Mouse (Mus musculus): ENCODE measurements around the gene Disc1. TPM values are rescaled to one million over a fixed set of nuclear protein-coding genes. Genes with fewer than 3 reads are reported as not detected.

Disc1 gene
- polyA plus RNA-seq, 1 experiment from 2014 or later = 0.30 TPM

DNA sequence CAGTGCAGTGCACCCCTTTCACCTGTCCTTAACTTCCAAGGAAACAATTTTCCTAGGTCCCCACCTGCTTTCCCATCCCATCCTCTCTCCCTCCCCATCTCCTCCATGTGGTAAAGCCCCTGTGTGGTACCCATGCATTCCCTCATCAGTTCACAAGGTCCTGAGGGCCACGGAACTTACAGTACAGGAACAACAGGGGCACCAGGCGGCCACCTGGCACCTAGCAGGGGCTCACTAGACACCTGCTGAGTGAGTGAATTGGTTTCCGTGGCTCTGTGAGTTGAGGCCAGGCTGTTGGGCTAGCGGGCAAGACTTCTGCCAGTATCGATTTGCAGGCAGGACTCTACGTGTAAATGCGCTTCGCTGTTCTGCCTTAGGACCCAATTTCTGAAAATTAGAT is 152.4 kb downstream of the Disc1 start:
- H3K27ac ChIP-seq (ENCODE audit: low read length) = no peak overlapping the region
- H3K4me3 ChIP-seq (ENCODE audit: low read depth, low read length) = no peak overlapping the region
- H3K4me2 ChIP-seq (ENCODE audit: low read depth, low read length) = no peak overlapping the region
- H3K27me3 ChIP-seq (ENCODE audit: control insufficient read depth, insufficient read depth, low read depth, low read length) = no peaks in the 10 kb centered on the region
- H3K4me1 ChIP-seq (ENCODE audit: control insufficient read depth, low read depth, low read length) = no peaks in the 10 kb centered on the region
- H3K9ac ChIP-seq (ENCODE audit: low read depth, low read length) = no peak overlapping the region
- no peaks in the 10 kb centered on the region for H3K36me3 ChIP-seq (ENCODE audit: control insufficient read depth, insufficient read depth)
- no peak for ATAC-seq (ENCODE audit: low read depth)
- no peaks in the 10 kb centered on the region for H3K9me3 ChIP-seq (replicated peaks; ENCODE audit: control insufficient read depth, low read length)
- WGBS (ENCODE audit: insufficient replicate concordance) = 69% methylated on average over 8 of the region's 8 CpGs

GRCm38 (mm10) chr8:125206962-125207361 is 153.0 kb downstream of the Disc1 start:
- Histone ChIP-seq H3K4me2 (ENCODE audit: low read depth, low read length) (no peak overlapping the region), H3K36me3 (ENCODE audit: control insufficient read depth, insufficient read depth) (no peaks in the 10 kb centered on the region), H3K9ac (ENCODE audit: low read depth, low read length) (no peak overlapping the region), H3K4me1 (ENCODE audit: control insufficient read depth, low read depth, low read length) (no peaks in the 10 kb centered on the region), H3K4me3 (ENCODE audit: low read depth, low read length) (no peak overlapping the region), H3K27me3 (ENCODE audit: control insufficient read depth, insufficient read depth, low read depth, low read length) (no peaks in the 10 kb centered on the region), H3K9me3 (replicated peaks; ENCODE audit: control insufficient read depth, low read length) (no peaks in the 10 kb centered on the region), H3K27ac (ENCODE audit: low read length) (no peak overlapping the region)
- 78% methylated on average over 3 of the region's 3 CpGs for WGBS (ENCODE audit: insufficient replicate concordance)
- no peak for ATAC-seq (ENCODE audit: low read depth)

DNA sequence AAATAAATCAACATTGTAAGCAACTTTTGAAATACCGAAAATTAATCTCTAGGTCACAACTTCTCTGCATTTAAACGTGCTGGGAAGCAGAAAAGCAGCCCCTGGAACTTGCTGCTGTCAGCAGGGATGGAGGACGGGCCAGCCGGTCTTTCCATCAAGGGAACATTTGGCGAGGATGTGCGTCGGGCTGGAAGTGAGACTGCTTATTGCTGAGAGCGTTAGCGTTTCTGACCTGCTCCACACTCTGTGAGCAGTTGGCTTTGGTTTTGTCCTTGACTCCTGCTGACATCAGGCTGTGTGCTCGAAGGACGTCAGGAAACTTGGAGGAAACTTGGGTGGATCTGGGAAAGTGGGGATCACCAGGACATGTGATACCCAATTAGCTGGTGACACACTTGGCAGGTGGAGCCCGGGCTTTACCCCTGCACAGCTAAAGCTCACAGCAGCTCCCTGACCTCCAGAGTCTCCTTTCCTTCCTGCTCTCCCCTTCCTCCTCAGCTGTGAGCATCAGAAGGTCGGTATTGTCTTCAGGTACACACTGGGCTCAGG is 158.7 kb downstream of the Disc1 start:
- H3K4me1 ChIP-seq (ENCODE audit: control insufficient read depth, low read depth, low read length) = no peaks in the 10 kb centered on the region
- no peak overlapping the region for H3K27ac ChIP-seq (ENCODE audit: low read length)
- no peaks in the 10 kb centered on the region for H3K27me3 ChIP-seq (ENCODE audit: control insufficient read depth, insufficient read depth, low read depth, low read length)
- H3K4me3 ChIP-seq (ENCODE audit: low read depth, low read length) = no peak overlapping the region
- H3K36me3 ChIP-seq (ENCODE audit: control insufficient read depth, insufficient read depth) = no peaks in the 10 kb centered on the region
- WGBS (ENCODE audit: insufficient replicate concordance) = 64% methylated on average over 13 of the region's 13 CpGs
- no peak for ATAC-seq (ENCODE audit: low read depth)
- H3K9ac ChIP-seq (ENCODE audit: low read depth, low read length) = no peak overlapping the region
- H3K4me2 ChIP-seq (ENCODE audit: low read depth, low read length) = no peak overlapping the region
- no peaks in the 10 kb centered on the region for H3K9me3 ChIP-seq (replicated peaks; ENCODE audit: control insufficient read depth, low read length)

DNA sequence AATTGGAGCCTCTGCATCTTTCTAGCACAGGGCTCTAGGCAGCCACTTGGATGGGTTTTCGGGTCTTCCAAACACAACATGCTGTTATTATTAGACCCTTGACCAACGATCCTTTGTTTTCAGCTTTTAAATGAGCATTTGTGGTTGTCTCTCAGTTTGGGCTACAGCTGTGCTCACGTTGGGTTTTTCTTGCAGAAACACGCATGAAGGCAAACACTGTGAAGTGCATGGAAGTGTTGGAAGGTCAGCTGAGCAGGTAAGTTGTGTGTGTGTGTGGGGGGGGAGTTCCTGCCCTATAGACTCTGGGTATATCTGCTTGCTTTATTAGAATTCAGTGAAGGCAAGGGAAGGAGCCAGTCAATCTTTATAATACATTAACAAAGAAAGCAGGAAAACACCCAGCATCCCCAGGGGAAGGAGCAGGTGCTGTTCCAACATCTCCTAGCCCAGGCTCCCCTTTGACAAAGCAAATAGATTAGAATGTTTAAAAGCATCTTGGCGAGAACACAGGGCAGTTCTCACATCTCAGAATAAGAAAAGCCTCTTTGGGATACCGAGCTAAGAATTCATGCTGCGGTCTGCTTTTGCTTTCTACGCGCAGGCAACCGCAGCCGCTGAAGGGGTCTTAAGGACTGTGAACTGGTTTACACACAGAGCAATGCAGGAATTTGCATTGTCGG is 164.0 kb downstream of the Disc1 start:
- no peak overlapping the region for H3K9ac ChIP-seq (ENCODE audit: low read depth, low read length)
- no peak overlapping the region for H3K4me2 ChIP-seq (ENCODE audit: low read depth, low read length)
- WGBS (ENCODE audit: insufficient replicate concordance) = 56% methylated on average over 12 of the region's 12 CpGs
- no peak overlapping the region for H3K4me3 ChIP-seq (ENCODE audit: low read depth, low read length)
- H3K9me3 ChIP-seq (replicated peaks; ENCODE audit: control insufficient read depth, low read length) = no peaks in the 10 kb centered on the region
- no peaks in the 10 kb centered on the region for H3K27me3 ChIP-seq (ENCODE audit: control insufficient read depth, insufficient read depth, low read depth, low read length)
- no peaks in the 10 kb centered on the region for H3K4me1 ChIP-seq (ENCODE audit: control insufficient read depth, low read depth, low read length)
- H3K36me3 ChIP-seq (ENCODE audit: control insufficient read depth, insufficient read depth) = no peaks in the 10 kb centered on the region
- no peak overlapping the region for H3K27ac ChIP-seq (ENCODE audit: low read length)
- no peak for ATAC-seq (ENCODE audit: low read depth)

DNA sequence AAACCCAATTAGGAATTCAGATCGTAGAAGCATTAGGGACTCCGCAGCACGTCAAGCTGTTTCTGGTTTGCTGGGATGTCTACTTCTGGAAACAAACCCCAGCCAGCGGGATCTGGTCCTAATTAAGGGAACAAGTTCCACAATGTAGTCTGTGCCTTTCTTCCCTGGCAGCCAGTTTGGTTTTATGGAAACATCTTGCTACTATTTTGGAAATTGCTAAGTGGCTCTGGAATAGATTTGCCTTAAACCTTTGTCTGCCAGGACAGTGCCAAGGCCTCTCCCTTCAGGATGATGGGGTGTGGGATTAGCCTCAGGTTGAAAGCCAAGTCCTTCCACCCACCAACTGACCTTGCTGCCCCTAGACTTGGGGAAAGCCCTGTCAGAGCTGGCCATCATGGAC is 164.7 kb downstream of the Disc1 start:
- no peaks in the 10 kb centered on the region for H3K27me3 ChIP-seq (ENCODE audit: control insufficient read depth, insufficient read depth, low read depth, low read length)
- WGBS (ENCODE audit: insufficient replicate concordance) = 55% methylated on average over 4 of the region's 4 CpGs
- no peak overlapping the region for H3K4me2 ChIP-seq (ENCODE audit: low read depth, low read length)
- H3K4me1 ChIP-seq (ENCODE audit: control insufficient read depth, low read depth, low read length) = no peaks in the 10 kb centered on the region
- no peak overlapping the region for H3K27ac ChIP-seq (ENCODE audit: low read length)
- H3K4me3 ChIP-seq (ENCODE audit: low read depth, low read length) = no peak overlapping the region
- no peak for ATAC-seq (ENCODE audit: low read depth)
- no peaks in the 10 kb centered on the region for H3K36me3 ChIP-seq (ENCODE audit: control insufficient read depth, insufficient read depth)
- no peaks in the 10 kb centered on the region for H3K9me3 ChIP-seq (replicated peaks; ENCODE audit: control insufficient read depth, low read length)
- H3K9ac ChIP-seq (ENCODE audit: low read depth, low read length) = no peak overlapping the region

DNA sequence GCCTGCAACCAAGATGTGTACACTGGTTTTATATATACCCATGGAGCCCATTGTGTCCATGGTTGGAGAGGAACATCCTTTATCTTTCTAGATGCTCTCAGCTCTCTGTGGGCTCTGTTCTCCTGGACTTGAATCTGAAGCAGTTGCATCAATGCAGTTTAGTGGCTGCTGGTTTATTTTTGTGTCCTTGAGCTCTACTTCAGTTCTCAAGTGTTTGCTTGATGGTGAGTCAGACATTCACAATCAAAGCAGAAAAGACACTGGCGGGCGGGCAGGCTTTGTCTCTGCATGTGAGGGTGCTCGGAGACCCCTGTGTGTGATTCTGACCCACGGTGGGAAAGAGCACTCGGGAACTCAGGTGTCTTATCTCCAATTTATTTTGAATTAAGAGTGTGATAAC is 166.6 kb downstream of the Disc1 start:
- no peaks in the 10 kb centered on the region; the same call in 1 of the 2 replicates for H3K4me1 ChIP-seq (ENCODE audit: control insufficient read depth, low read depth, low read length)
- WGBS (ENCODE audit: insufficient replicate concordance) = 66% methylated on average over 5 of the region's 5 CpGs
- H3K4me2 ChIP-seq (ENCODE audit: low read depth, low read length) = no peak overlapping the region
- H3K9ac ChIP-seq (ENCODE audit: low read depth, low read length) = no peak overlapping the region
- no peak overlapping the region for H3K27ac ChIP-seq (ENCODE audit: low read length)
- no peak for ATAC-seq (ENCODE audit: low read depth)
- no peak overlapping the region for H3K4me3 ChIP-seq (ENCODE audit: low read depth, low read length)
- H3K27me3 ChIP-seq (ENCODE audit: control insufficient read depth, insufficient read depth, low read depth, low read length) = no peaks in the 10 kb centered on the region
- H3K36me3 ChIP-seq (ENCODE audit: control insufficient read depth, insufficient read depth) = no peaks in the 10 kb centered on the region
- no peaks in the 10 kb centered on the region for H3K9me3 ChIP-seq (replicated peaks; ENCODE audit: control insufficient read depth, low read length)

DNA sequence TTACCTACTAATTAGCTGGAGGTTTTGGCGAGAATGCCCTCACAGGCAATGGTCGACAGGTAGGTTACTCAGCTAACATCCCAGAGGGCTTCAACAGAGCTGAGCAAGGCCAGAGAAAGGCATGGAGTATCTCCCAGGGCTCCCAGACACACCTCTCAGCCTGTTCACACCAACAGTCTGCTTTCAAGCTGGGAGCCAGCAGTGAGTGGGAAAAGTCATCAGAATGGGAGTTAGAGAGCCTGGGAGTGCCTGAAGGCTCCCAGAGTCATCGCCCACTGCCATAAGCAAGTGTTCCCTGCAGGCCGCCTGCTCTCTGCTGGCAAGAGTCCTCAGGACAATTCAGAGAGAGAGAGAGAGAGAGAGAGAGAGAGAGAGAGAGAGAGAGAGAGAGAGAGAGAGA is 167.1 kb downstream of the Disc1 start:
- 67% methylated on average over 4 of the region's 4 CpGs for WGBS (ENCODE audit: insufficient replicate concordance)
- no peak overlapping the region for H3K9ac ChIP-seq (ENCODE audit: low read depth, low read length)
- ATAC-seq (ENCODE audit: low read depth) = no peak

DNA sequence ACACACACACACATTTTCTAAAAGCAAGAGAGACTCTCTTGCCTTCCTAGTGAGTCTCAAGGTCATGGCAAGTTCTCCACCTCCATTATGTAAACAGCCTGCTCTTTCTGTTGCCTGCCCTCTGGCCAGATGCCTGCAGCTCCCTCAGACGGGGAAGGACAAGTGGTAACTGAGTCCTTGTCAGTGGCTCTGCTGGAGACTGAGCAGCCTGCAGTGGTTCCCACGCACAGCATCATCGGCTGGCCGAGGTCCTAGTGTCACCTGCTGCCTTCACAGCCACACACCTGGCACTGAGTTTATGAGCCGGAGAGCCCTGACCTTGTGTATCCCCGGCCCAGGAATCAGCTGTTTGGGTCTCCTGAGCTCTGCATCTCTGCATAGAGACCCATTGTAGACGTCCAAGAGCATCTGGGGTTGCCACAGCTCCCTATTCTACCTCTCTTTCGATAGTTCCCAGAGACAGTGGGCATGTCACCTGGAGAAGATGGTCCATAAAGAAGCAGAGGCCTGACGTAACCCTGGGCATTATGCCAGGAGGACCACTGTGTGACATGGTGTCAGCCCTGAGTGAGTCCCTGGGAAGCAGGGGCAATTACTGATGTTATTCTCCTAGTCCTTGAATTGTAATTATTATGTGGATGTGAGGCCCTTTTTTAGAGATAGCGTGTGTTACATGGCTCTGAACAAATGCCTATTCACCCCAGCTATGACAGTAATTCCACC is 169.2 kb downstream of the Disc1 start:
- no peak for ATAC-seq (ENCODE audit: low read depth)
- WGBS (ENCODE audit: insufficient replicate concordance) = 55% methylated on average over 10 of the region's 10 CpGs
- Histone ChIP-seq H3K27ac (ENCODE audit: low read length) (no peak overlapping the region), H3K4me2 (ENCODE audit: low read depth, low read length) (no peak overlapping the region), H3K4me3 (ENCODE audit: low read depth, low read length) (no peak overlapping the region), H3K27me3 (ENCODE audit: control insufficient read depth, insufficient read depth, low read depth, low read length) (no peaks in the 10 kb centered on the region), H3K36me3 (ENCODE audit: control insufficient read depth, insufficient read depth) (no peaks in the 10 kb centered on the region), H3K9ac (ENCODE audit: low read depth, low read length) (no peak overlapping the region), H3K4me1 (ENCODE audit: control insufficient read depth, low read depth, low read length) (no peaks in the 10 kb centered on the region; the same call in 1 of the 2 replicates), H3K9me3 (replicated peaks; ENCODE audit: control insufficient read depth, low read length) (no peaks in the 10 kb centered on the region)

More for the DNA sequence above, 167.1 kb downstream of the Disc1 start:
- H3K4me3 ChIP-seq (ENCODE audit: low read depth, low read length) = no peak overlapping the region
- H3K27ac ChIP-seq (ENCODE audit: low read length) = no peak overlapping the region
- no peaks in the 10 kb centered on the region for H3K36me3 ChIP-seq (ENCODE audit: control insufficient read depth, insufficient read depth)
- H3K4me2 ChIP-seq (ENCODE audit: low read depth, low read length) = no peak overlapping the region
- no peaks in the 10 kb centered on the region for H3K9me3 ChIP-seq (replicated peaks; ENCODE audit: control insufficient read depth, low read length)
- no peaks in the 10 kb centered on the region; the same call in 1 of the 2 replicates for H3K4me1 ChIP-seq (ENCODE audit: control insufficient read depth, low read depth, low read length)
- no peaks in the 10 kb centered on the region for H3K27me3 ChIP-seq (ENCODE audit: control insufficient read depth, insufficient read depth, low read depth, low read length)

- ATAC-seq (ENCODE audit: low read depth) = no peak
- no peaks in the 10 kb centered on the region for H3K27me3 ChIP-seq (ENCODE audit: control insufficient read depth, insufficient read depth, low read depth, low read length)
- 27% methylated on average over 6 of the region's 6 CpGs for WGBS (ENCODE audit: insufficient replicate concordance)
Measured at GRCm38 (mm10) chr8:125224271-125224699, 170.3 kb downstream of the Disc1 start.

More at GRCm38 (mm10) chr8:125224271-125224699, 170.3 kb downstream of the Disc1 start:
- Histone ChIP-seq H3K9ac (ENCODE audit: low read depth, low read length) (no peak overlapping the region), H3K4me2 (ENCODE audit: low read depth, low read length) (no peak overlapping the region), H3K4me1 (ENCODE audit: control insufficient read depth, low read depth, low read length) (no peaks in the 10 kb centered on the region; the same call in 1 of the 2 replicates), H3K4me3 (ENCODE audit: low read depth, low read length) (no peak overlapping the region), H3K27ac (ENCODE audit: low read length) (no peak overlapping the region), H3K36me3 (ENCODE audit: control insufficient read depth, insufficient read depth) (no peaks in the 10 kb centered on the region), H3K9me3 (replicated peaks; ENCODE audit: control insufficient read depth, low read length) (no peaks in the 10 kb centered on the region)
